Mouse (Mus musculus) megakaryocyte, embryonic 14.5 days (primary cell): Measurements from ENCODE around the gene Btnl6. TPM values are rescaled to one million over a fixed set of nuclear protein-coding genes. Genes with fewer than 3 reads are reported as not detected.
"Not testable (repeated sequence)": the region's sequence is repeated elsewhere in the genome, so short reads cannot be mapped to it uniquely, and the experiment has no call there.

Source experiments
- H3K27me3 ChIP-seq: replicated peaks from 2 replicates; pipeline ENCODE3; 2012; ENCODE audit warnings: inconsistent platforms
- H3K36me3 ChIP-seq: replicated peaks from 2 replicates; pipeline ENCODE3; 2012; ENCODE audit warnings: low read length, inconsistent platforms, mixed read lengths
- H3K4me1 ChIP-seq: 2 replicates; pipeline ENCODE4 v1.6.1; 2012; ENCODE audit warnings: inconsistent platforms
- H3K4me3 ChIP-seq: replicated peaks from 2 replicates; pipeline ENCODE3; 2012; ENCODE audit warnings: moderate library complexity, mild to moderate bottlenecking, inconsistent platforms
- H3K9me3 ChIP-seq: 2 replicates; pipeline ENCODE4 v1.6.1; 2012; ENCODE audit warnings: inconsistent platforms
- FLI1 ChIP-seq: IDR thresholded peaks from 2 replicates; pipeline ENCODE4 v1.6.1; 2012; ENCODE audit warnings: low read length, inconsistent platforms, mixed read lengths
- GATA1 ChIP-seq: IDR thresholded peaks from 3 replicates; pipeline ENCODE4 v1.6.1; 2012; ENCODE audit warnings: mixed read lengths, low read length, inconsistent platforms, borderline replicate concordance
- polyA plus RNA-seq: library from polyadenylated mRNA; stranded (reverse); fragments of >175 nt; gene quantifications from 2 replicates; pipeline ENCODE4 v1.2.3, GENCODE M21; 2012; ENCODE audit warnings: low replicate concordance; ENCODE audit not compliant: insufficient read depth

Gene Btnl6
- polyA plus RNA-seq, 1 experiment = not detected

DNA sequence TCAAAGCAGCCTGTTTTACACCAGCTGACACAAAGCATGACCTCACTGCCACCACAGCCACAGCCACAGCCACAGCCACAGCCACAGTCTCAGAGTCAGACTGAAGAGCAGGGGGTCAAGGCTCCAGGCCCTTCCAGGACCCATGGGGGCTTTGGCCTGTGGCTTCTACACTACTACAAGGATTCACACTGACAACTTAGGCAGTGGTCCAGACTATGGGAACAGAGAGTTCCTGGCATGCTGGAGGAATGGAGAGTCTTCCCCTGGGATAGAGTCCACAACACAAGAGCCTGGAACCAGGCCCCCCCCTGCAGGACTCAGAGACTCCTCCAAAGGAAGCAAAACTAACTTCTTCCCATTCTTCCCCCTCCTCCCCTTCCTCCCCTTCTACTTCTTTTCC lies 9.6 kb downstream of the Btnl6 start:
- Histone ChIP-seq H3K36me3 (no peaks in the 10 kb centered on the region), H3K27me3 (no peaks in the 10 kb centered on the region), H3K4me1 (no peaks in the 10 kb centered on the region), H3K9me3 (no peaks in the 10 kb centered on the region), H3K4me3 (no peak overlapping the region)
- TF ChIP-seq FLI1 (no peak), GATA1 (no peak)

- H3K9me3 ChIP-seq, H3K4me3 ChIP-seq, H3K36me3 ChIP-seq, H3K4me1 ChIP-seq: not testable (repeated sequence)
- peaks cover 12% of the 10 kb centered on the region for H3K27me3 ChIP-seq
These were observed 19.4 kb downstream of the Btnl6 start for GRCm38 (mm10) chr17:34497726-34498125.

DNA sequence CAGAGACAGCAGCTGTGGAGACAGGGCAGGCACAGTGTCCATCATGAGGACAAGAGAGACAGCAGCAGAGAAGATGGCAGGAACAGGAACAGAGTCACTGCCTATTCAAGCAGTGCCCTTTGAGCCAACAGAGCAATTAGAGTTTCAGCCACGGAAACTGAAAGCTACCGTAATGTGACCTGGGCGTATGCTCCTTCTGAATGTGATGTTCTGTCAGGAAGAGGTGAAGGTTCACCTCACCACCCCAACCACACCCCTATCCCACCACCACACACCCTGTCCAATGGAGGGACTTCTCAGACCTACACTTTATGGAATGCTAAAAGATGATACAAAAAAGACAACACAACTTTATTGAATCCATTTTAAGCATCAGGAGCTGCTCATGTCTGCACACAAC lies 19.8 kb downstream of the Btnl6 start:
- not testable (repeated sequence) for H3K36me3 ChIP-seq, H3K4me3 ChIP-seq, H3K4me1 ChIP-seq, H3K9me3 ChIP-seq
- H3K27me3 ChIP-seq = peaks cover 14% of the 10 kb centered on the region

DNA sequence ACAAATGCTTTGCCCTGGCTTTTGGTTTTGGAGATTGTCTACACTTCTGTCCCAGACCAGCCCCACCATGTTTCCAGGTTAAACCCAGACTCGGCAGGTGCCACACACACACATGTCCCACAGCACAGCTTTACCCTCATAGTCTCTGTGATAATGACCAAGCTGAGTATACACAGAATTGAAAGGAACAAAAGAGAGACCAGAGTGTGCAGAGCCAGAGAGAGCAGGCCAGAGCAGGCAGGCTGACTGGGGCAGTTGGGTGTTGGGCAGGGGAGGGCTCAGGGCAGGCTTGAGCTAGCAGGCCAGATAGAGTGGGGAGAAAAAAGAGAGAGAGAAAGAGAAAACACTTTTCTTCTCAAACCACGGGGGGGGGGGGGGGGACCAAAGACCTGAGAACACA lies 20.6 kb downstream of the Btnl6 start:
- H3K4me3 ChIP-seq = no peak overlapping the region
- H3K9me3 ChIP-seq = no peaks in the 10 kb centered on the region
- no peaks in the 10 kb centered on the region for H3K36me3 ChIP-seq
- TF ChIP-seq GATA1 (no peak), FLI1 (no peak)
- no peaks in the 10 kb centered on the region for H3K4me1 ChIP-seq
- peaks cover 17% of the 10 kb centered on the region for H3K27me3 ChIP-seq

- H3K4me1 ChIP-seq = not testable (repeated sequence)
- peaks cover 17% of the 10 kb centered on the region for H3K27me3 ChIP-seq
These were observed 22.0 kb downstream of the Btnl6 start for GRCm38 (mm10) chr17:34495156-34495555.

DNA sequence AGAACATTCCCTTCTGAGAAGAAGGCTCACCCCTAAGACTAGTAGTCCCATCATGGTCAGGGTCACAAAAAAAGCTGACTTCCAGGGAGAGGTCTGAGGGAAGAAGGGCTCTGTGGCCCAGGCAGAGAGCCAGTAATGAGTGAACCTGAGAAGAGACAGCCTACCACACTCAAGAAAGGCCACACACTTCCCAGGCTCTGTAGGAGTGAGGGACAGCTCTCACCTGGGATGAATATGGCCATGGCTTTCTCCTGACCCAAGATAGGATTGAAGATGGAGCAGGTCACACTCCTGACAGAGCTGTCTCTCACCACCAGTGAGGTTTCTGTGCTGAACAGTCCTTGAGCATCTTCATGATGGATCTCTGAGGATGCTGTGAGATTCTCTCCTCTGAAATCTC lies 24.4 kb downstream of the Btnl6 start:
- H3K4me3 ChIP-seq = no peak overlapping the region
- no peaks in the 10 kb centered on the region for H3K36me3 ChIP-seq
- TF ChIP-seq GATA1 (no peak), FLI1 (no peak)
- H3K4me1 ChIP-seq = no peaks in the 10 kb centered on the region
- H3K9me3 ChIP-seq = no peaks in the 10 kb centered on the region; the same call in 1 of the 2 replicates
- H3K27me3 ChIP-seq = peaks cover 22% of the 10 kb centered on the region

More at GRCm38 (mm10) chr17:34495156-34495555, 22.0 kb downstream of the Btnl6 start:
- not testable (repeated sequence) for H3K36me3 ChIP-seq, H3K4me3 ChIP-seq, H3K9me3 ChIP-seq

DNA sequence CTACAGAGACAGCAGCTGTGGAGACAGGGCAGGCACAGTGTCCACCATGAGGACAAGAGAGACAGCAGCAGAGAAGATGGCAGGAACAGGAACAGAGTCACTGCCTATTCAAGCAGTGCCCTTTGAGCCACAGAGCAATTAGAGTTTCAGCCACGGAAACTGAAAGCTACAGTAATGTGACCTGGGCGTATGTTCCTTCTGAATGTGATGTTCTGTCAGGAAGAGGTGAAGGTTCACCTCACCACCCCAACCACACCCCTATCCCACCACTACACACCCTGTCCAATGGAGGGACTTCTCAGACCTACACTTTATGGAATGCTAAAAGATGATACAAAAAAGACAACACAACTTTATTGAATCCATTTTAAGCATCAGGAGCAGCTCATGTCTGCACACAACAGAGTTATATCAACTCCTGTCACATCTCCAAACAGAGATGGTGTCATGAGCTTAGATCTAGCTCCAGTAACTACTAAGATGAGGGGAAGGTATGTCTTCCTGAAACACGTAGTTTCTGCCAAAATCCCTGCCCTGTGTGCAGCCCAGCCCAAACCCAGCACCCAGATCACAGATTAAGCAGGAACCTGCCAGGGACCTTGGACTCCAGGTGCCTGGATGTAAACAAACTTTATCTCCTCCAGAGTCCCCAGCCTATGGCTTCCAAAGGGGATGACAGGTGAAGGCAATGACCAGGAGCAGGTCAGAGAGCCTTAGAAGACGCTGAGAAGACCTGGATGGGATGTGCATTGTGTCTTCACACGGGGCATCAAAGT lies 39.7 kb downstream of the Btnl6 start, which contains the start of gene Btnl4:
Gene Btnl4, minus strand, starts transcription at position 81 of the 776 bp plus-strand sequence.
- H3K4me3 ChIP-seq, H3K4me1 ChIP-seq, H3K9me3 ChIP-seq, H3K36me3 ChIP-seq: not testable (repeated sequence)
- H3K27me3 ChIP-seq = peaks cover 40% of the 10 kb centered on the region

- Histone ChIP-seq H3K4me1 (no peaks in the 10 kb centered on the region), H3K36me3 (no peaks in the 10 kb centered on the region), H3K27me3 (peaks cover 50% of the 10 kb centered on the region), H3K4me3 (no peak overlapping the region), H3K9me3 (no peaks in the 10 kb centered on the region)
- no peak for TF ChIP-seq GATA1
- no peak for TF ChIP-seq FLI1
These were observed 40.7 kb downstream of the Btnl6 start for GRCm38 (mm10) chr17:34476427-34476826.

DNA sequence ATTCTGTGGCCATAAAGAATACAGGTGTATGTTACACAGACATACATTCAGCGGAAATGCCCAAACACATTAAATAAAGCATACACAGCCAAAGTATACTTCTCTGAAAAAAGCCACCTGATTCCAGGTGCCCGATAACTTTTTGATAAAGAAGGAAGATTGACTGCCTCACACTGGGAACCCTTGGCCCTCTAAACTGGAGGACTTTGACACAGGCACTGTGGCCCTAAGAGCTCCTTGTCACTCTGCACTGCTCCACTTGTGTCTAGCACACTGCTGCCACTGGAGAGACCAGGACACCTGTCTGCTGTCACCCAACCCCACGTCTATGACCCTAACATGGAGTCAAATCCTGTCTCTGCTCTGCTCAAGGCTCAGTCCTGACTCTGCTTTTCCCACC lies 42.1 kb downstream of the Btnl6 start:
- peaks cover 55% of the 10 kb centered on the region for H3K27me3 ChIP-seq
- H3K4me3 ChIP-seq = no peak overlapping the region

GRCm38 (mm10) chr17:34470491-34470890 lies 46.7 kb downstream of the Btnl6 start:
- no peak for TF ChIP-seq GATA1
- TF ChIP-seq FLI1 = no peak
- Histone ChIP-seq H3K4me3 (no peak overlapping the region), H3K4me1 (peaks cover 5% of the 10 kb centered on the region; the same call in 1 of the 2 replicates), H3K27me3 (peaks cover 80% of the 10 kb centered on the region), H3K36me3 (no peaks in the 10 kb centered on the region), H3K9me3 (no peaks in the 10 kb centered on the region)

More for the DNA sequence above, 42.1 kb downstream of the Btnl6 start:
- Histone ChIP-seq H3K9me3 (no peaks in the 10 kb centered on the region), H3K36me3 (no peaks in the 10 kb centered on the region), H3K4me1 (no peaks in the 10 kb centered on the region)
- TF ChIP-seq FLI1 (no peak), GATA1 (no peak)

GRCm38 (mm10) chr17:34465906-34466305 lies 51.2 kb downstream of the Btnl6 start:
- not testable (repeated sequence) for H3K4me3 ChIP-seq, H3K4me1 ChIP-seq, H3K36me3 ChIP-seq, H3K9me3 ChIP-seq
- H3K27me3 ChIP-seq = peaks cover 51% of the 10 kb centered on the region
